Mouse (Mus musculus): ENCODE results near the gene Slit3.

- TF ChIP-seq POLR2A (IDR thresholded peaks at IDR 0.05; ENCODE audit: low read depth, low read length): no peak
- no peak for TF ChIP-seq ZMIZ1 (IDR thresholded peaks at IDR 0.05; ENCODE audit: low read depth, low read length)
- no peak for TF ChIP-seq HCFC1 (IDR thresholded peaks at IDR 0.05; ENCODE audit: low read depth, low read length)
- TF ChIP-seq CTCF (conservative IDR thresholded peaks at IDR 0.05 in 1 of 2, IDR thresholded peaks at IDR 0.05 in 1 of 2; ENCODE audit: low read depth in 2 of 2, low read length in 2 of 2): peak in 1 of 2 experiments; percentile 44; a peak in 2 of 4 replicates
- TF ChIP-seq E2F4 (IDR thresholded peaks at IDR 0.05; ENCODE audit: insufficient replicate concordance, low read depth, low read length): no peak
These were observed 206.9 kb downstream of the Slit3 start for GRCm38 (mm10) chr11:35327899-35328298.
